Comparison of ENCODE assay signal across 8 mouse cellular contexts in the genomic region with DNA sequence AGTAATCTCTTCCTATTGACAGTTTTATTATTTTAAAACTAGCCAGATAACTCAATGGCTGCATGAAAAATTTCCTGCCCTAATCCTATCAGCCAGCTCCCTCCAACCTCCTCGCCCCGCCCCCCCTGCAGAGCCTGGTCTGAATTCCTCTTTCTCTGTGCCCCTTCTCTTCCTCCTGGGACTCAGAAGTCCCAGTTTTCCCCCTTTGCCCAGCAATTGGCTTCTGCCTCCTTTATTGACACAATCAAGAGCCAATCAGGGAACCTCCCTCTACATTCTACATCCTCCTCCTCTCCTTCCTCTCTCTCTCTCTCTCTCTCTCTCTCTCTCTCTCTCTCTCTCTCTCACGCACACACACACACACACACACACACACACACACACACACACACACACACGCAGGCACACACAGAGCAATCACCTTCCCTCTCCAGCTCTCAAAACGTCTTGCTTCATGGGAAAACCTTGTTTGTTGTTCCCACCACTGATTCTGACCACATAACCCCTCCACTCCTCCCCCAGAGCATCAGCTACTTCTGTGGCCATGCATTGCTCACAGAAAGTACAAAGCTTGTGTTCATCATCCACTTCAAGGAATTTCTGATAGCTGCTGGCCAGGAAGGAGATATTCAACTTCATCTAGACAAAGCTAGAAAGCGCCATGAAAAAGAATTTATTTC. TPM values are rescaled to one million over a fixed set of nuclear protein-coding genes. Genes with fewer than 3 reads are reported as not detected.
DNase-seq lines count a peak whose midpoint lies in the region; ATAC-seq and TF ChIP-seq lines count a peak whose summit lies in the region.

No protein-coding gene starts in this region.

- H3K4me3 ChIP-seq in heart, postnatal 0 days (ENCODE audit: low read depth, low read length), result no peak overlapping the region
- 0 out of 2 replicates have a peak overlapping the region, but pooled peaks have one; percentile 12 for H3K4me3 ChIP-seq in midbrain, embryonic 13.5 days (replicated peaks)

- peak; percentile 78; the same call in 1 of the 2 replicates for ATAC-seq in heart, postnatal 0 days (ENCODE audit: insufficient read depth, low read depth)
- ATAC-seq in midbrain, embryonic 13.5 days, result peak; percentile 85

- TF ChIP-seq EP300 in heart, postnatal 0 days (IDR thresholded peaks at IDR 0.05; ENCODE audit: low read depth), result no peak

- DNase-seq in ovary, adult 18-20 months (ENCODE audit: low spot score), result peak; percentile 39
- no peak for DNase-seq in ovary, postnatal 10 days (ENCODE audit: low spot score)
- DNase-seq in embryo, embryonic 9.5 days (ENCODE audit: extremely low spot score), result peak; percentile 74
- DNase-seq in heart, postnatal 0 days (ENCODE audit: low spot score), result peak; percentile 85
- DNase-seq in layer of hippocampus, adult 9-11 months, result peak; percentile 22
- no peak for DNase-seq in B cell, adult 2 months
- DNase-seq in thymus, postnatal 36 days, result no peak

- H3K9ac ChIP-seq in heart, postnatal 0 days (replicated peaks; ENCODE audit: low read depth, low read length), result no peak overlapping the region
- H3K9ac ChIP-seq in midbrain, embryonic 13.5 days (replicated peaks), result no peak overlapping the region

- H3K4me1 ChIP-seq in heart, postnatal 0 days (ENCODE audit: control insufficient read depth, insufficient read depth), result no peaks in the 10 kb centered on the region
- H3K4me1 ChIP-seq in midbrain, embryonic 13.5 days (replicated peaks), result peaks cover 31% of the 10 kb centered on the region

- TF ChIP-seq CTCF in heart, postnatal 0 days (IDR thresholded peaks at IDR 0.05; ENCODE audit: low read depth), result no peak

- no peaks in the 10 kb centered on the region for H3K36me3 ChIP-seq in heart, postnatal 0 days (replicated peaks; ENCODE audit: control insufficient read depth, insufficient read depth, low read length)
- H3K36me3 ChIP-seq in midbrain, embryonic 13.5 days, result no peaks in the 10 kb centered on the region

- no peaks in the 10 kb centered on the region for H3K9me3 ChIP-seq in heart, postnatal 0 days (replicated peaks; ENCODE audit: control insufficient read depth, low read length)
- H3K9me3 ChIP-seq in midbrain, embryonic 13.5 days, result no peaks in the 10 kb centered on the region

- H3K4me2 ChIP-seq in heart, postnatal 0 days (ENCODE audit: low read depth, low read length), result peak overlapping the region; percentile 37
- H3K4me2 ChIP-seq in midbrain, embryonic 13.5 days (replicated peaks), result peak overlapping the region; percentile 45

- WGBS in heart, postnatal 0 days, result 22% methylated on average over 5 of the region's 6 CpGs
- 20% methylated on average over 6 of the region's 6 CpGs for WGBS in midbrain, embryonic 13.5 days

- H3K27me3 ChIP-seq in heart, postnatal 0 days (ENCODE audit: control insufficient read depth, insufficient read depth, low read length), result no peaks in the 10 kb centered on the region
- no peaks in the 10 kb centered on the region for H3K27me3 ChIP-seq in midbrain, embryonic 13.5 days

- no peak overlapping the region for H3K27ac ChIP-seq in heart, postnatal 0 days (ENCODE audit: low read depth)
- H3K27ac ChIP-seq in midbrain, embryonic 13.5 days, result 0 out of 2 replicates have a peak overlapping the region, but pooled peaks have one; percentile 61

RNA-seq across cellular contexts. Expression of a gene that starts 47.1 kb away (rescaled TPM):
- 26.4 and 72.5 TPM in 2 replicates for total RNA-seq in heart, postnatal 0 days (2014; rRNA removed; ENCODE audit: low replicate concordance)
- 3.6 and 4.0 TPM in 2 replicates for polyA plus RNA-seq in heart, postnatal 0 days (2015; fragmentation: Nextera tagmentation; extraction: Ambion mirVana)
- 21.3 and 22.0 TPM in 2 replicates for polyA plus RNA-seq in midbrain, embryonic 13.5 days (2015; fragmentation: Nextera tagmentation; extraction: Ambion mirVana)

RNA-seq across cellular contexts. Expression of a gene that starts 47.1 kb away (rescaled TPM):
- total RNA-seq in heart, postnatal 0 days (2014; rRNA removed; ENCODE audit: low replicate concordance), result 2.1 and 9.3 TPM in 2 replicates
- polyA plus RNA-seq in heart, postnatal 0 days (2015; fragmentation: Nextera tagmentation; extraction: Ambion mirVana), result 4.1 TPM in 2 replicates
- 14.1 and 16.9 TPM in 2 replicates for polyA plus RNA-seq in midbrain, embryonic 13.5 days (2015; fragmentation: Nextera tagmentation; extraction: Ambion mirVana)

Comparison
In these comparisons a context has a peak if more than half of its experiments do, and no peak if none do; other contexts are left out.
1. DNase-seq: peak in ovary, adult 18-20 months (single experiment), embryo, embryonic 9.5 days (single experiment), heart, postnatal 0 days (single experiment) and layer of hippocampus, adult 9-11 months (single experiment); none in ovary, postnatal 10 days (single experiment), B cell, adult 2 months (0 of 2) and thymus, postnatal 36 days (0 of 2).